Mouse (Mus musculus): ENCODE measurements around the gene Tbcd.
A peak's percentile ranks its signal among the peaks of the same experiment; 100 is the strongest.

Gene Tbcd

GRCm38 (mm10) chr11:121451753-121452635 lies at the start of gene Tbcd:
TSS of gene Tbcd (plus strand) at chr11:121451949.
- DNase-seq (ENCODE audit: low read depth, low spot score), result peak; percentile 94

DNA sequence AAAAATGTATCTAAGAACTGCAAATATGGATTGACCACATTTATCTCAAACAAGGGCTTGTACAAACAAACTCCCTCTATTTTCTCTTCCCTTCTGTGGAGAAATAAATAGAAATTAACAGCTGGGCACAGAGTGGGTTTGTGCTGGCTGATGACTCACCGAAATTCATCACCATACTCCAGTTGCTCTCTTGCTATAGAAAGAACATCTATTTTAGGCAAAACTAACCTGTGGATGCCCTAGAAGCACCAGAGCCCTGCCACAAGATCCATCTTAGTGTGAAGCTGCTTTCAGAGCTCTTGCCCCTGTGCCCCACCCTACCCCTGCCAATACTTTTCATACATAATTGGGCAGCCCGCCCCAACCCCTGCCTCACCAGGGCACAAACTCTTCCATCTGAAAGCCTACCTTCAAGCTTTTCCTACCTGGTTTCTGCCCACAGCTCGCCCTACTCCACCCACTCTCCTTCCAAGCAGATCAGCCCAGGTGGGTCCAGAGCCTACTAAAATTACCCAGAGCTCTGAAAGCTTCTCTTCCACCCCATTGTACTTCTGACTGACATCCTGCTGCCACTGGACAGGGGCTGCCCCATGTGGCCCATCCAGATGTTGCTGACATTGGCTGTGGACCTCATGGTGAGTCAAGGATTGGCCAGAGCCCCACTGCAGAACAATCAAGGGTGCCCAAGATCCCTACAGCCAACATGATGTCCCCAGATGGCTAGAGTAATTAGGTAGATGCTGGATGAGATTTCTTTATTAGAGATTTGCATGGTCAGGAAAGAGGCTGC lies 44.2 kb upstream of the Tbcd start:
- DNase-seq (ENCODE audit: low read depth, low spot score), result no peak

- DNase-seq (ENCODE audit: low read depth, low spot score), result no peak
Measured at GRCm38 (mm10) chr11:121414762-121415161, 37.0 kb upstream of the Tbcd start.

GRCm38 (mm10) chr11:121415351-121415750 lies 36.4 kb upstream of the Tbcd start:
- no peak for DNase-seq (ENCODE audit: low read depth, low spot score)

GRCm38 (mm10) chr11:121417971-121418370 lies 33.8 kb upstream of the Tbcd start:
- DNase-seq (ENCODE audit: low read depth, low spot score), result no peak

- DNase-seq (ENCODE audit: low read depth, low spot score), result no peak
Measured at GRCm38 (mm10) chr11:121418932-121419331, 32.8 kb upstream of the Tbcd start.

- DNase-seq (ENCODE audit: low read depth, low spot score), result no peak
Measured at GRCm38 (mm10) chr11:121420379-121420778, 31.4 kb upstream of the Tbcd start.

- peak; percentile 98 for DNase-seq (ENCODE audit: low read depth, low spot score)
Measured at GRCm38 (mm10) chr11:121420830-121421552, 30.8 kb upstream of the Tbcd start, which contains the start of gene Fn3krp. TSS of gene Fn3krp (plus strand) at chr11:121421401.

GRCm38 (mm10) chr11:121421553-121422173 lies 30.1 kb upstream of the Tbcd start:
- DNase-seq (ENCODE audit: low read depth, low spot score), result no peak

DNA sequence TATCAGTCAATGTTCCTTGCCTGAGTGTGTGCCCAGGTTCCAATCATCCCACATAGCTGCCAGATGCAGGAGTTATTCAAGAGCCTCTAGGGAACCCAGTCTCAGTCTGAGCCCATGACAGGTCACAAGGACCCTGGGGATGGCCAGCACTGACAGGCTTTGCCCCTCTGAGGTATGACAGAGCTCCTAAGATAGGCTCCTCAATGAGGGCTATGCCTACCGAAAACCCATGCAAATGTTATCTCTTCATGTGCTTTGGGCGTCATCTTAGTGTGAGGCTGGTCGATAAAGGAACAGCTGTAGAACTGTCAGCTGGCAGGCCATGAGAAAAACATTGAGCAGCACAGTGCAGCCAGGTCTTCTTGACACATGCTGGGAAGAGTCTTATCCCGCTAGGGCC lies 18.4 kb upstream of the Tbcd start:
- no peak for DNase-seq (ENCODE audit: low read depth, low spot score)

GRCm38 (mm10) chr11:121434156-121435155 lies 17.3 kb upstream of the Tbcd start, which contains the start of gene Fn3k:
TSS of gene Fn3k (plus strand) at chr11:121434913.
- DNase-seq (ENCODE audit: low read depth, low spot score), result peak; percentile 80

DNA sequence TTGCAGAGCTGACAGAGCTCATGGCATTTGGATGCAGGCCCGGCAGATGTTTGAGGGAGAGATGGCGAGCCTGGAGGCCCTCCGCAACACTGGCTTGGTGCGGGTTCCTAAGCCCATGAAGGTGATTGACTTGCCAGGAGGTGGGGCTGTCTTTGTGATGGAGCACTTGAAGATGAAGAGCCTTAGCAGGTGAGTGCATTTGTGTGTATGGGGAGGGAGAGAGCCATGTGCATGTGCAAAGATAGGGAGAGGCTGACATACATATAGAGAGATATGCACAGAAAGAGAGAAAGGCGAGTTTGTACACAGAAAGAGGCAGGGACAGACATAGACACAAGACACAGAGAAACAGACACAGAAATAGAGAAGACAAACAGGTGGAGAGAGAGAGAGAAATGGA lies 14.5 kb upstream of the Tbcd start:
- DNase-seq (ENCODE audit: low read depth, low spot score), result no peak

DNA sequence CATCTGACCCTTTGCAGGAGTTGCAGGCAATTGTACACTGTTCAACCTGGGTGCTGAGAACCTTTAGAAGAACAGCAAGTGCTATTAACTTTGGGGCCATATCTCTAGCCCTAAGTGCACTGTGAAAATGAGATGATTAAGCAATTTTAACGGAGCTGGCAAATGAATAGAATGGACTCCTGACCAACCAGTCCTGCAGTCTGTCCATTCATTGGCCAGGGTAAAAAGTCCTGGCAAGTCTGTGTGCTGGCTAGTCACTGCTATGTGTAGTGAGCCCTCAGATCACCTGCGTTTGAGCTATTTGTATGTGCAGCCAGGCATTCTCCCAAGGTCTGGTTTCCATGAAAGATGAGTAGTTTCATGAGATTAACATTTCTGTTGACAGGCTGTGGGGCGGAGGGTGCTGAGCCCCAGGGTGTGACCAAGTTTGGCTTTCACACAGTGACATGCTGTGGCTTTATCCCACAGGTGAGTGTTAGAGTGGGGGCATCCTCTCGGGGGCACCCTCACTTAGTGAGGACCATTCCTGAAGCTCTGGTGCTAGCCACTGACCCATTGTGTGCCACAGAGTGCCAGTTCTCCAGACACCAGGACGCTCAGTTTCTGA lies 12.0 kb upstream of the Tbcd start:
- DNase-seq (ENCODE audit: low read depth, low spot score), result no peak

DNA sequence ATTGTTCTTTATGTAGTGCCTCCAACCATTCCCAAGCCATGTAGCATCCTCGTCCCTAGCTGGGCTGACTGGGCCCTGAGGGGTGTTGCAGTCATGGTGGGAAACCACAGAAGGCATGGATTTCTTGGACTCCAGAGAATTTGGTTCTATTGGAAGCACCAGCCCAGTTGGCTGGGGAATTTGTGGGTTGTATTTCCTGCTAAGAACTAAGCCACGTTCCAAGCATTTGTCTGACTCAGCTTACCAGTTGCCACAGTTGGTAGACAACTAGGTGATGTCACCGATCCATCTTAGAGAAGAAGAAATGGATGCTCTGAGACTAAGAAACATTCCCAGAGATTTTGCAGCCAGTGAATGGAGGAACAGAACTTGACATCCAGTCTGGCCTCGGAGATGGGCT lies 10.1 kb upstream of the Tbcd start:
- no peak for DNase-seq (ENCODE audit: low read depth, low spot score)

DNA sequence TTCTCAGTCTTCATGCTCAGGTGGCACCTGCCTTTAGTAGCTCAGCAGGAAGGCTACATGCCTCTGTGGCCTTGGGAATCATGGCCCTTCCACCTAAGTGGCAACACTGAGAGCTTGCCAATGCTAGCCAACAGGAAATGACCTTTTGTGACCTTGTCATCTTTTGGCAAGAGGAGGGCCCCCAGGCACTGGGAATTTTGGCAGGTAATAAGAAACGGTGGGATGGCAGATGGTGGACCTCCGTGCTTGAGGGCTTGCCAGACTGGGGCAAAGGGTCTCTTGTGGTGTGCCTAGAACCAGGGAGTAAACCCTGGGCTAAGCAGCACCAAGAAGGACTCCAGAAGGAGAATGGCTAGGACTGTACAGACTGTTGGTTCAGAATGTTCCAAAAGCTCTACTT lies 9.7 kb upstream of the Tbcd start:
- no peak for DNase-seq (ENCODE audit: low read depth, low spot score)

GRCm38 (mm10) chr11:121451216-121451726 lies 478 bp upstream of the Tbcd start:
- no peak for DNase-seq (ENCODE audit: low read depth, low spot score)

DNA sequence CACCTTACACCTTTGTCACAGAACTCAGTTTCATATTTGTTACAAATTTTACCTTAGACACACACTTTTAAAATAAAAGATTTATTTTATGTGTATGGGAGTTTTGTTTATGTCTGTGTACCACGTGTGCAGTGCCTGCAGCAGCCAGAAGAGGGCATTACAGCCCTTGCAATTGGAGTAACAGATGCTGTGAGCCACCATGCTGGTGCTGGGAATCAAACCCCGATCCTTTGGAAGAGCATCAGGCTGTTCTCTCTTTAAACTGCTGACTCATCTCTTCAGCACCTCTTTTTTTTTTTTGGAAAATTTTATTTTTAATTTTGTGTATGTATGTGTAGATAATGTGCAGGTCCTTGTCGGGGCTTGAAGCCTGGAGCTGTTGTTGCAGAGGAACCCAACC lies 6.1 kb downstream of the Tbcd start:
- DNase-seq (ENCODE audit: low read depth, low spot score), result no peak

DNA sequence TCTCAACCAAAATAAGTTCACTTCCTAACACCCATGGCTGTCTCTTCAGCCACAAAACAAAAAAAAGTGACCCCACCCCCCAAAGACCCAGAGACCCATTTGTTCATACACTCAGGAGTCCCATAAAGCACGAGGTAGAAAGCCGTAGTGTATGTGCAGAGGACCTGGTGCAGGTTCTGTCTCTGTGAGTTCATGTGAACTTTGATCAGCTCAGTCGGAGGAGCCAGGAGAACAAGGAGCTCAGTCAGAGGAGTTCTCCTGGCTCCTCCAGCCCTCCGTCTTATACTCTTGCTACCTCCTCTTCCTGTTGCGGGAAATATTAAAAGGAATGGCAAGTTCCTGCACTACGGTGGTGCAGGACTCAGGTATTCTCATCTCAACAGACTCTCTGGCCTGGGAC lies 15.7 kb downstream of the Tbcd start:
- no peak for DNase-seq (ENCODE audit: low read depth, low spot score)

GRCm38 (mm10) chr11:121474831-121475230 lies 23.1 kb downstream of the Tbcd start:
- DNase-seq (ENCODE audit: low read depth, low spot score), result no peak
